ENCODE assay signal across 11 mouse cellular contexts in the genomic region with DNA sequence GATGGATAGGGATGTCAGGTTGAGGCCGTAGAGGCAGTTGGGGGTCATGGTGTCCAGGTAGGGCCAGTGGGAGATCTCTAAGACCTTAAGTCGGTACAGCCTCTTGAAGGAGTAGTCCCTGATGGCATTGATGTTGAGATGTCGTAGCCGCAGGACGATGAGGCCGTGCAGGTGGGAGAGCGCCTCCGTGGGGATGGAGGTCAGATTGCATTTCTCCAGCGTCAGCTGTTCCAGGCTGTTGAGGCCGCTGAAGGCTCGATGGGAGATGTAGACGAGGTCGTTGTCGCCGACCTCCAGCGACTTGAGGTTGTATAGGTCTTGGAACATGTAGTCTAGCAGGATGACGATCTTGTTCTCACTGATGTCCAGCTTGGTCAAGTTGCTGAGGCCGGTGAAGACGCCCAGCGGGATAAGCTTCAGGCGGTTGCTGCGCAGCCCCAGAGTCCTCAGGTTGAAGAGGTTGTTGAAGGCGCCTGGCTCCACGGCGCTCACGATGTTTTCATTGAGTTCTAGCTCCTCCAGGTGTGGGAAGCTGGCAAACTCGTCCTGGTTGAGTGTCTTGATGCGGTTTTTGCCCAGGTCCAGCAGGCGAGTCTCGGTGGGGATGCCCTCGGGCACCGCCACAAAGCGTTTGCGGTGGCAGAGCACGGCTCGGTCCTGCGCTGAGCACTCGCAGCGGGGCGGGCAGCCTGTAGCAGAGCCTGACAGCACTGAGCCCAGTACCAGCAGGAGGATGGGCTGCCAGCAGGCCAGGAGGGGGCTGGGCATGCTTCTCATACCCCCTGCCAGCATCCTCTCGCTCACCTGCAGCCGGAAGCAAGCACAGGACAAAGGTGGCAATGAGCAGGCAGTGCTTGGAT.
DNase-seq lines count a peak whose midpoint lies in the region; ATAC-seq and TF ChIP-seq lines count a peak whose summit lies in the region.
"Had no signal": no experiment of that assay in that cellular context is flagged by ENCODE, and none has a peak within 500 bp of the region (broad histone marks: within the 10 kb centered on the region; RNA-seq: fewer than 3 reads in every experiment).

No protein-coding gene starts in this region.

- TF ChIP-seq CTCF in lung, postnatal 0 days (IDR thresholded peaks at IDR 0.05) = 0 out of 2 replicates have a peak, but pooled peaks have one; percentile 9
- TF ChIP-seq CTCF in intestine, postnatal 0 days (IDR thresholded peaks at IDR 0.05; ENCODE audit: low read depth) = peak; percentile 33

- no peaks in the 10 kb centered on the region for H3K9me3 ChIP-seq in heart, embryonic 13.5 days
- no peaks in the 10 kb centered on the region for H3K9me3 ChIP-seq in lung, postnatal 0 days (ENCODE audit: low read length)
- no peaks in the 10 kb centered on the region for H3K9me3 ChIP-seq in intestine, postnatal 0 days (ENCODE audit: control insufficient read depth)
- H3K9me3 ChIP-seq: G1E; liver, embryonic 12.5 days had no signal

- no peak overlapping the region for H3K9ac ChIP-seq in heart, embryonic 13.5 days
- no peak overlapping the region for H3K9ac ChIP-seq in lung, postnatal 0 days (replicated peaks; ENCODE audit: low read depth)
- no peak overlapping the region for H3K9ac ChIP-seq in intestine, postnatal 0 days (ENCODE audit: low read depth, low read length)
- H3K9ac ChIP-seq: liver, embryonic 12.5 days had no signal

- no peak for ATAC-seq in heart, embryonic 13.5 days (ENCODE audit: extremely low read depth, insufficient number of reproducible peaks, low FRiP score, low TSS enrichment)
- ATAC-seq in lung, postnatal 0 days = no peak
- no peak for ATAC-seq in intestine, postnatal 0 days
- ATAC-seq: liver, embryonic 12.5 days had no signal

- WGBS in heart, embryonic 13.5 days = 14% methylated on average over 42 of the region's 42 CpGs
- WGBS in lung, postnatal 0 days = 26% methylated on average over 42 of the region's 42 CpGs
- 29% methylated on average over 42 of the region's 42 CpGs for WGBS in intestine, postnatal 0 days

- peaks cover 20% of the 10 kb centered on the region for H3K4me1 ChIP-seq in heart, embryonic 13.5 days
- no peaks in the 10 kb centered on the region for H3K4me1 ChIP-seq in lung, postnatal 0 days (ENCODE audit: insufficient read depth, low read depth, low read length)
- no peaks in the 10 kb centered on the region for H3K4me1 ChIP-seq in intestine, postnatal 0 days (replicated peaks; ENCODE audit: control insufficient read depth, insufficient read depth, low read length)
- H3K4me1 ChIP-seq: liver, embryonic 12.5 days had no signal

- no peak overlapping the region for H3K27ac ChIP-seq in heart, embryonic 13.5 days (replicated peaks)
- no peak overlapping the region for H3K27ac ChIP-seq in lung, postnatal 0 days (ENCODE audit: low read length)
- no peak overlapping the region for H3K27ac ChIP-seq in intestine, postnatal 0 days (ENCODE audit: low read depth, low read length)
- H3K27ac ChIP-seq: liver, embryonic 12.5 days had no signal

- DNase-seq in heart, postnatal 25 days (ENCODE audit: low spot score) = no peak
- no peak for DNase-seq in lung, postnatal 0 days (ENCODE audit: low spot score)
- no peak for DNase-seq in lung, postnatal 4 days
- peak; percentile 79 for DNase-seq in ZHBTc4 (ENCODE audit: low read depth, low spot score)
- DNase-seq in urinary bladder, adult 18-20 months (ENCODE audit: low spot score in 2 of 2) = no peak
- DNase-seq in gastrocnemius, postnatal 36 days = no peak
- DNase-seq: thymus, postnatal 36 days had no signal

- H3K27me3 ChIP-seq in heart, embryonic 13.5 days (replicated peaks) = peaks cover 95% of the 10 kb centered on the region
- H3K27me3 ChIP-seq in lung, postnatal 0 days (replicated peaks; ENCODE audit: insufficient read depth, low read length) = peaks cover 11% of the 10 kb centered on the region; the same call in 1 of the 2 replicates
- H3K27me3 ChIP-seq in intestine, postnatal 0 days (replicated peaks; ENCODE audit: control insufficient read depth, insufficient read depth, low read length) = peaks cover 19% of the 10 kb centered on the region

- intact Hi-C loops in heart, postnatal 25 days (cut with DNase I) = no loop called here
- intact Hi-C loops in gastrocnemius, postnatal 36 days (cut with DNase I) = no loop called here

- no peak for TF ChIP-seq EP300 in lung, postnatal 0 days (IDR thresholded peaks at IDR 0.05)

- peak overlapping the region; percentile 33 for H3K4me3 ChIP-seq in heart, embryonic 13.5 days
- no peak overlapping the region for H3K4me3 ChIP-seq in lung, postnatal 0 days (ENCODE audit: low read depth, low read length)
- no peak overlapping the region for H3K4me3 ChIP-seq in intestine, postnatal 0 days (ENCODE audit: low read depth, low read length)
- H3K4me3 ChIP-seq: liver, embryonic 12.5 days had no signal

- H3K4me2 ChIP-seq in heart, embryonic 13.5 days = peak overlapping the region; percentile 59
- H3K4me2 ChIP-seq in lung, postnatal 0 days (replicated peaks; ENCODE audit: low read depth, low read length) = no peak overlapping the region
- no peak overlapping the region for H3K4me2 ChIP-seq in intestine, postnatal 0 days (replicated peaks; ENCODE audit: low read depth)
- H3K4me2 ChIP-seq: liver, embryonic 12.5 days had no signal

- no peaks in the 10 kb centered on the region for H3K36me3 ChIP-seq in heart, embryonic 13.5 days
- no peaks in the 10 kb centered on the region for H3K36me3 ChIP-seq in lung, postnatal 0 days (ENCODE audit: insufficient read depth, low read length)
- H3K36me3 ChIP-seq in intestine, postnatal 0 days (ENCODE audit: control insufficient read depth, insufficient read depth) = no peaks in the 10 kb centered on the region
- H3K36me3 ChIP-seq: G1E; liver, embryonic 12.5 days had no signal
